In genomic region chr4:46087852-46088251, GRCm38 (mm10) we compare ENCODE assay signal across 9 mouse cellular contexts. TPM values are rescaled to one million over a fixed set of nuclear protein-coding genes. Genes with fewer than 3 reads are reported as not detected.
DNase-seq lines count a peak whose midpoint lies in the region; ATAC-seq and TF ChIP-seq lines count a peak whose summit lies in the region.
"Had no signal": no experiment of that assay in that cellular context is flagged by ENCODE, and none has a peak within 500 bp of the region (broad histone marks: within the 10 kb centered on the region; RNA-seq: fewer than 3 reads in every experiment).

No protein-coding gene starts in this region.

- H3K4me3 ChIP-seq in kidney, embryonic 15.5 days (replicated peaks): no peak overlapping the region
- no peak overlapping the region for H3K4me3 ChIP-seq in kidney, embryonic 16.5 days (ENCODE audit: low read length)
- no peak overlapping the region for H3K4me3 ChIP-seq in stomach, postnatal 0 days (ENCODE audit: low read depth, low read length)
- H3K4me3 ChIP-seq in forebrain, embryonic 14.5 days (ENCODE audit: low read depth, low read length): no peak overlapping the region

- H3K4me1 ChIP-seq in kidney, embryonic 15.5 days: peaks cover 38% of the 10 kb centered on the region
- peaks cover 7% of the 10 kb centered on the region for H3K4me1 ChIP-seq in kidney, embryonic 16.5 days (ENCODE audit: insufficient read depth, low read length)
- H3K4me1 ChIP-seq in stomach, postnatal 0 days (replicated peaks; ENCODE audit: control insufficient read depth, insufficient read depth): no peaks in the 10 kb centered on the region
- H3K4me1 ChIP-seq in forebrain, embryonic 14.5 days (ENCODE audit: control insufficient read depth, insufficient read depth, low read length): no peaks in the 10 kb centered on the region

- peak; percentile 83 for DNase-seq in adrenal gland, postnatal 14 days
- DNase-seq in gastrocnemius, postnatal 10 days: peak; percentile 44
- peak; percentile 87 to 89 for DNase-seq in left cerebral cortex, adult 18-20 months (ENCODE audit: low spot score in 2 of 2)
- DNase-seq in stomach, postnatal 0 days (ENCODE audit: low spot score): peak; percentile 48
- no peak for DNase-seq in forebrain, embryonic 14.5 days (ENCODE audit: low spot score)

- H3K27ac ChIP-seq in kidney, embryonic 15.5 days: 0 out of 2 replicates have a peak overlapping the region, but pooled peaks have one; percentile 22
- no peak overlapping the region for H3K27ac ChIP-seq in kidney, embryonic 16.5 days (ENCODE audit: low read length)
- no peak overlapping the region for H3K27ac ChIP-seq in stomach, postnatal 0 days (replicated peaks)
- no peak overlapping the region for H3K27ac ChIP-seq in forebrain, embryonic 14.5 days (ENCODE audit: low read depth, low read length)

- TF ChIP-seq CTCF in stomach, postnatal 0 days (IDR thresholded peaks at IDR 0.05; ENCODE audit: low read depth): no peak

- TF ChIP-seq EP300 in stomach, postnatal 0 days (optimal IDR thresholded peaks at IDR 0.05): no peak

- no peaks in the 10 kb centered on the region for H3K36me3 ChIP-seq in kidney, embryonic 15.5 days
- no peaks in the 10 kb centered on the region for H3K36me3 ChIP-seq in kidney, embryonic 16.5 days (ENCODE audit: insufficient read depth, low read length)
- H3K36me3 ChIP-seq in stomach, postnatal 0 days (ENCODE audit: control insufficient read depth, insufficient read depth, low read length): no peaks in the 10 kb centered on the region
- H3K36me3 ChIP-seq in forebrain, embryonic 14.5 days (ENCODE audit: control insufficient read depth, insufficient read depth, low read length): no peaks in the 10 kb centered on the region

- H3K9ac ChIP-seq in kidney, embryonic 15.5 days: no peak overlapping the region
- H3K9ac ChIP-seq in kidney, embryonic 16.5 days (replicated peaks; ENCODE audit: low read length): no peak overlapping the region
- no peak overlapping the region for H3K9ac ChIP-seq in stomach, postnatal 0 days (ENCODE audit: low read length)
- H3K9ac ChIP-seq in forebrain, embryonic 14.5 days (ENCODE audit: low read length): no peak overlapping the region

- 21% methylated on average over 5 of the region's 5 CpGs for WGBS in kidney, embryonic 15.5 days
- 25% methylated on average over 5 of the region's 5 CpGs for WGBS in kidney, embryonic 16.5 days
- 4% methylated on average over 5 of the region's 5 CpGs for WGBS in stomach, postnatal 0 days
- 66% methylated on average over 5 of the region's 5 CpGs for WGBS in forebrain, embryonic 14.5 days

- H3K9me3 ChIP-seq in kidney, embryonic 15.5 days (replicated peaks): no peaks in the 10 kb centered on the region
- no peaks in the 10 kb centered on the region for H3K9me3 ChIP-seq in kidney, embryonic 16.5 days (ENCODE audit: low read length)
- H3K9me3 ChIP-seq in stomach, postnatal 0 days (ENCODE audit: control insufficient read depth, low read length): no peaks in the 10 kb centered on the region
- no peaks in the 10 kb centered on the region for H3K9me3 ChIP-seq in forebrain, embryonic 14.5 days (replicated peaks; ENCODE audit: control insufficient read depth, low read length)

- H3K27me3 ChIP-seq in kidney, embryonic 15.5 days: no peaks in the 10 kb centered on the region
- H3K27me3 ChIP-seq in kidney, embryonic 16.5 days (ENCODE audit: insufficient read depth, low read length): no peaks in the 10 kb centered on the region
- H3K27me3 ChIP-seq in stomach, postnatal 0 days (ENCODE audit: control insufficient read depth, insufficient read depth, low read length): no peaks in the 10 kb centered on the region
- H3K27me3 ChIP-seq in forebrain, embryonic 14.5 days (replicated peaks; ENCODE audit: control insufficient read depth, insufficient read depth, low read length): no peaks in the 10 kb centered on the region
- H3K27me3 ChIP-seq: Patski had no signal

- no peak overlapping the region for H3K4me2 ChIP-seq in kidney, embryonic 15.5 days
- no peak overlapping the region for H3K4me2 ChIP-seq in kidney, embryonic 16.5 days (replicated peaks; ENCODE audit: low read depth, low read length)
- no peak overlapping the region for H3K4me2 ChIP-seq in stomach, postnatal 0 days (replicated peaks; ENCODE audit: low read depth)
- H3K4me2 ChIP-seq in forebrain, embryonic 14.5 days (ENCODE audit: low read length): no peak overlapping the region

- ATAC-seq in kidney, embryonic 15.5 days (replicated peaks; ENCODE audit: low FRiP score): no peak
- ATAC-seq in kidney, embryonic 16.5 days (ENCODE audit: low FRiP score, low TSS enrichment): no peak
- ATAC-seq in stomach, postnatal 0 days (ENCODE audit: low FRiP score, low TSS enrichment): peak; percentile 54; the same call in 1 of the 2 replicates
- ATAC-seq in forebrain, embryonic 14.5 days: no peak
- ATAC-seq in megakaryocyte, adult 5-6 weeks (ENCODE audit: poor library complexity, severe bottlenecking): no peak
- ATAC-seq: Patski had no signal

RNA-seq across cellular contexts. Expression of gene Tmod1, which starts 49.1 kb away (rescaled TPM):
- 8.2 TPM in 2 replicates for polyA plus RNA-seq in kidney, embryonic 15.5 days (2015; fragmentation: Nextera tagmentation; extraction: Ambion mirVana)
- polyA plus RNA-seq in kidney, embryonic 16.5 days (2015; fragmentation: Nextera tagmentation; extraction: Ambion mirVana): 6.3 and 7.6 TPM in 2 replicates
- 3.6 and 4.7 TPM in 2 replicates for total RNA-seq in adrenal gland, postnatal 14 days (2021)
- 100 to 1,000 TPM; 251 to 256 TPM for total RNA-seq in gastrocnemius, postnatal 10 days (2021)
- 10 to 100 TPM; 45.8 to 48.9 TPM for total RNA-seq in left cerebral cortex, adult 18-20 months (2021)
- polyA plus RNA-seq in stomach, postnatal 0 days (2015; fragmentation: Nextera tagmentation; extraction: Ambion mirVana): 3.2 and 3.4 TPM in 2 replicates
- polyA plus RNA-seq in forebrain, embryonic 14.5 days (2014; fragmentation: Nextera tagmentation; extraction: Ambion mirVana): 0.80 and 0.93 TPM in 2 replicates
- 0.13 and 0.23 TPM in 2 replicates for total RNA-seq in megakaryocyte, adult 5-6 weeks (2015)
- 0.26 and 0.69 TPM in 2 replicates for total RNA-seq in megakaryocyte, adult 5-6 weeks (2017)

RNA-seq across cellular contexts. Expression of gene Ncbp1, which starts 50.6 kb away (rescaled TPM):
- polyA plus RNA-seq in kidney, embryonic 15.5 days (2015; fragmentation: Nextera tagmentation; extraction: Ambion mirVana): 85.7 and 88.3 TPM in 2 replicates
- 90.6 and 90.9 TPM in 2 replicates for polyA plus RNA-seq in kidney, embryonic 16.5 days (2015; fragmentation: Nextera tagmentation; extraction: Ambion mirVana)
- total RNA-seq in adrenal gland, postnatal 14 days (2021): 47.5 and 50.8 TPM in 2 replicates
- 10 to 100 TPM; 17.0 to 21.3 TPM for total RNA-seq in gastrocnemius, postnatal 10 days (2021)
- 10 to 100 TPM; 43.2 to 50.0 TPM for total RNA-seq in left cerebral cortex, adult 18-20 months (2021)
- polyA plus RNA-seq in stomach, postnatal 0 days (2015; fragmentation: Nextera tagmentation; extraction: Ambion mirVana): 27.0 and 27.8 TPM in 2 replicates
- 114 and 118 TPM in 2 replicates for polyA plus RNA-seq in forebrain, embryonic 14.5 days (2014; fragmentation: Nextera tagmentation; extraction: Ambion mirVana)
- 53.8 and 57.3 TPM in 2 replicates for total RNA-seq in megakaryocyte, adult 5-6 weeks (2015)
- 67.1 and 70.0 TPM in 2 replicates for total RNA-seq in megakaryocyte, adult 5-6 weeks (2017)

RNA-seq across cellular contexts. Expression of gene Tstd2, which starts 50.6 kb away (rescaled TPM):
- polyA plus RNA-seq in kidney, embryonic 15.5 days (2015; fragmentation: Nextera tagmentation; extraction: Ambion mirVana): 53.7 and 55.6 TPM in 2 replicates
- 39.1 and 54.4 TPM in 2 replicates for polyA plus RNA-seq in kidney, embryonic 16.5 days (2015; fragmentation: Nextera tagmentation; extraction: Ambion mirVana)
- total RNA-seq in adrenal gland, postnatal 14 days (2021): 27.5 and 28.3 TPM in 2 replicates
- total RNA-seq in gastrocnemius, postnatal 10 days (2021): 10 to 100 TPM in 1 of 2 experiments, 1 to 10 TPM in 1; 9.5 to 16.8 TPM
- 10 to 100 TPM; 14.5 to 18.5 TPM for total RNA-seq in left cerebral cortex, adult 18-20 months (2021)
- polyA plus RNA-seq in stomach, postnatal 0 days (2015; fragmentation: Nextera tagmentation; extraction: Ambion mirVana): 14.5 and 17.2 TPM in 2 replicates
- 18.3 TPM in 2 replicates for polyA plus RNA-seq in forebrain, embryonic 14.5 days (2014; fragmentation: Nextera tagmentation; extraction: Ambion mirVana)
- 21.5 and 22.1 TPM in 2 replicates for total RNA-seq in megakaryocyte, adult 5-6 weeks (2015)
- 26.3 and 26.5 TPM in 2 replicates for total RNA-seq in megakaryocyte, adult 5-6 weeks (2017)
